Mouse (Mus musculus) adrenal gland, postnatal 25 days (tissue): ENCODE results near the gene Tlcd2. TPM values are rescaled to one million over a fixed set of nuclear protein-coding genes. Genes with fewer than 3 reads are reported as not detected.
A peak's percentile ranks its signal among the peaks of the same experiment; 100 is the strongest.
"Not testable (repeated sequence)": the region's sequence is repeated elsewhere in the genome, so short reads cannot be mapped to it uniquely, and the experiment has no call there.

ENCODE experiments used
- DNase-seq: peaks from one replicate; pipeline ENCODE4 v3.0.0; 2021; ENCODE audit warnings: mixed read lengths
- total RNA-seq: library from RNA; stranded (reverse); gene quantifications from 2 replicates; pipeline ENCODE4 v1.2.3, GENCODE M21; 2021

Gene Tlcd2
- total RNA-seq, 1 experiment from 2014 or later, result 16.2 TPM

DNA sequence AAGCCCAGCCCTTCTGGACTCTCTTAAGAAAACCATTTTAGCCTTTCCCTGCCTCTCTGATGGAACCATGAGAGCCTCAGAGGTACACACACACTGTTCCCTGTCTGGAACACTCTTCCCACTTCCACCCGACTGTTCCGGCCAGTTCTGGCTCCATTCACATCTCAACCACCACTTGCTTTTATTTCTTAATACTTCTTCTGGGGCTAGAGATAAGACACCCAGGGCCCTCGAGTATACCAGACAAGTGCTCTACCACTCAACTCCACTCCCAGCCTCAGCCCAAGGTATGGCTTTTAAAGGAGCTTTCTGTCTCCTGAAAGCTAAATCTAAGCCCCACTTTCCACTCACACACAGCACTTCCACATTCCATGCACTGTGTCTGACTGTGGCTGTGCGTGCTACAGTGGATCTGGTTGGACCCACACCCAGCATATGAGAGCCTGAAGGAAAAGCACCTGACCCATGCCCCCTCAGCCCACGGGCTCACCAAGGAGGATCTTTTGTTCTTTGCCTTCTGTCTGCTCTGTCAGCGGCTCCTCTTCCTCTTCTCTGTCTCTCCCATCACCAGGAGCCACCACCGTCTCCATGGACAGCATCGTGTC lies 11.1 kb upstream of the Tlcd2 start:
- DNase-seq, result no peak

DNA sequence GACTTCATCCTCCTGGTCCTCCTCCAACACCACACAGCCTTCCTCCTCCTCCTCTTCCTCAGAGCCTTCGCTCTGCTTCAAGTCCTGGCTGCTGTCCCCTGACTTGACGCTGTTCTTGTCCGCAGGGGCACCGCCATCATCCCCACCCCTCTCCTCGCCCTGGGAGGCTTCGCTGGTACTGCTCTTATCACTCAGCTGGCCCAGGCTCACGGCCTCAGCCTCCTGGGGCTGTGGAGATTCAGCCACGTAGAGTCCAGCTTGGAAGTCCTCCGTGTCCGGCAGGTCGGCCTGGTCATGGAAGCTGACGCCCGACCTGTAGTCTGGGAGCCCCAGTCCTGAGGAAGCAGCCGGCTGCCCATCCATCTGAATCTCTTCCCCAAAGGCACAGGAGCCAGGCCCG lies 10.6 kb upstream of the Tlcd2 start:
- no peak for DNase-seq

GRCm38 (mm10) chr11:75452081-75452480 lies 9.4 kb upstream of the Tlcd2 start:
- DNase-seq, result no peak

DNA sequence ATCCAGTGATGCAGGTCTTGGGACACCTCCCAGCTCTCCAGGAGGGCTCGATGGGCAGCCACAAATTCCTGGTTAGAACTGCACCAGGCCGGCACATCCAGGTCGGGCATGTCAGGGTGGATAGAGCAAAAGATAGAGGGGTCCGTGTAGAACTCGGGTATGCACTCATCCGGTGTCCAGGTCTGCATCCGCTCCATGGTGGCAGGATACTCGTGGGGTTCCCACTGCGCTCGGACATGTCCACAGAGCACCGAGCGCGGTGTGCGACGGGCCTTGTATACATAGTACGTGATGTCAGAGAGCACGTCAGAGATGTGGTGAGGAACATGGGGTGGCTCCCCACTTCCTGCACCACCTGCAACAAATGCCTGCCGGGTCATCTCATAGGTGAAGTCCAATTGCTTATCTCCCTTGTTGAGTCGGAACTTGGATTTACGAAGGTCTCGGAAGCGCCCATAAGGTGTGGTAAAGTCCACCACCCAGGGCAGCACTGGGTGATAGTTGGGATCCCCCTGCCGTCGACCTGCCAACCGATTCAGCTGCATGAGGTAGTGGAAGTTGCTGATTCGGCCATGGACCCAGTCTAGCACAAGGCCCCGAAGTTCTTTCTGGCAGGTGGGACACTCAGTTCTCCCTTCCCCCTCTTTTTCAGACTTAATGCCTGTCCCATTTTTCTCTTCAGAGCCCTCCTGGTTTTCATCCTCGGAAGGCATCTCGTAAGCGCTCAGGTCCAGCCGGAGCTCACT lies 8.5 kb upstream of the Tlcd2 start:
- DNase-seq, result no peak

DNA sequence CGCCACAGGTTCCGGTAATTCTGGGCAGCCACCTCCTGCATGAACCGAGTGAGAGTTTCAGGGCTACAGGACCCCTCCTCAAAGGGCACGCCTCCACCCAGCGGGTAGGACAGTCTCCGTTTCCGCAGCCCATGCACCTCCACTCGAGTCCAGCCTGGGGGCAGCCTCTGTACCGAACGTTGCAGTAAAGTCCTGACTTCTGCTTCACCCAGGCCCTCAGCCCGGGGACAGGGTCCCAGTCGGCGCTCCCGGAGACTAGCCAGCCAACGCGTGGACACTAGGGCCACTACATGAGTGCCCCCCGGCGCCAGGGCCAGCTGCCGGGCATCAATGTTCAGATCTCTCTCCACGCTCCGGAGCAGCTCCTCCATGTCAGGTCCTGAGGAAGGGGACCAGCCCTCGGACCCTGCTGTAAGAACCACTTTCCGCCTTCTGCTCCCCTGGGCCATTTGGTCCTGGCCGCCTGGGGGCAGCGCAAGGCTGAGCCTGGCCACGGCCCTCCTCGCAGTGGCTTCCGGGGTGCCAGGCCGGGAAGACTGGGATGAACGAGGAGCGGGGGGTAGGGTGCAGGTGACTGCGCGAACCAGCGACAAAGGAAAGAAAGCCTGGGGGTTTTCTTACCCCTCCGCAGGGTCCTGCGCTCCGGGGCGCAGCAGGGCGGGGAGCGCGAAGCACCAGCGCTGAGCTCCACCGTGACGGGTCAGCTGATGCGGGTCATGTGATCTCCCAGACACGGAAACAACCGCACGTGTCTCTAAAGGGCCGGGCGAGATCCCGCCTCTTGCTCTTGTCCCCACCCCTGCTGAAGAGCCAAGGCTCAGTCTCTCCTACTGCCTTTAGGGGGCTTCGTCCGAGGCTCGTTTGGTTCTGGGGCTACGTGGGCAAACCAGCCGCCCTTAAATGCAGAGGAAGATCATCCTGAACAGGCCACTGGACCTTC lies 7.3 kb upstream of the Tlcd2 start, which contains the start of gene Wdr81:
Gene Wdr81, minus strand, starts transcription at position 727 of the 940 bp plus-strand sequence.
- DNase-seq, result peak; percentile 86

- no peak for DNase-seq
Observed at GRCm38 (mm10) chr11:75455041-75455736, 6.3 kb upstream of the Tlcd2 start.

GRCm38 (mm10) chr11:75455971-75456370 lies 5.5 kb upstream of the Tlcd2 start:
- not testable (repeated sequence) for DNase-seq

DNA sequence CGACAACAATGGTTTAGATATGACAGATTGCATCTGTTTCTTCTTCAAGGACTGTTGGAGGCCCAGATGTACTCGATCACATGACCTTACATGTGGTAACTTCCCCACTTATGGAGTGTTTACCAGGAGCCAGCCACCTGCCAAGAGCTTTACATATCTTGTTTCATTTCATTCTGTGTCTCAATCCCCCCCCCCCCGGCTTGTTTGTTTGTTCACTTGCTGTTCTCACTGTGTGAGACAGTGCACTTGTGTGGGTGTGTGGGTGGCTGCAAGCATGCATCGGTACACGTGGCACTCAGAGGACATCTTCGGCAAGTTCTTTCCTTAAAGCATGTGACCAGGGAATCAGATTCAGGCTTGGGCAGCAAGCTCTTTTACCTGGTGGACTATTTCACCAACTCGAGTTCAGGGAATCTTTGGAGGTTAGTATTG lies 5.1 kb upstream of the Tlcd2 start:
- no peak for DNase-seq

- no peak for DNase-seq
Observed at GRCm38 (mm10) chr11:75458169-75458568, 3.3 kb upstream of the Tlcd2 start.

- no peak for DNase-seq
Observed at GRCm38 (mm10) chr11:75458628-75459041, 2.9 kb upstream of the Tlcd2 start.

- no peak for DNase-seq
Observed at GRCm38 (mm10) chr11:75459141-75459711, 2.3 kb upstream of the Tlcd2 start.

DNA sequence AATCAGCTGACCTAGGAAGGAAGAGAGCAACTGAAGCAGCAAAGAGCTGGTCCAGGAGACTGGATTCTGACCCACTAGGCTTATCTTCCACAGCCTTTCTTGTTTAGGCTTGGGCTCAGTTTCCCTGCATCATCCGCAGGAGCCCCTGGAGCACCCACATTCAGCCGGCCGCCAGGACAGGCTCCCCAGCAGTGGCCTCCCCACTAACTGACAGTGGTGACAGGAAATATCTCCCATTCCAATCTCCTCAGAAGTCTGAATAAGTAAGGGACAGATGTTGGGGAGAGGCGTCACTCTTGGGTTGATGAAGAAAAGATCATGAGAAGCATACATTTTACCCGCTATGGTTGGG lies 1.8 kb upstream of the Tlcd2 start:
- DNase-seq, result no peak

- DNase-seq, result peak; percentile 85
Observed at GRCm38 (mm10) chr11:75460103-75460843, 1.2 kb upstream of the Tlcd2 start.

- no peak for DNase-seq
Observed at GRCm38 (mm10) chr11:75461743-75462252, 283 bp downstream of the Tlcd2 start.

DNA sequence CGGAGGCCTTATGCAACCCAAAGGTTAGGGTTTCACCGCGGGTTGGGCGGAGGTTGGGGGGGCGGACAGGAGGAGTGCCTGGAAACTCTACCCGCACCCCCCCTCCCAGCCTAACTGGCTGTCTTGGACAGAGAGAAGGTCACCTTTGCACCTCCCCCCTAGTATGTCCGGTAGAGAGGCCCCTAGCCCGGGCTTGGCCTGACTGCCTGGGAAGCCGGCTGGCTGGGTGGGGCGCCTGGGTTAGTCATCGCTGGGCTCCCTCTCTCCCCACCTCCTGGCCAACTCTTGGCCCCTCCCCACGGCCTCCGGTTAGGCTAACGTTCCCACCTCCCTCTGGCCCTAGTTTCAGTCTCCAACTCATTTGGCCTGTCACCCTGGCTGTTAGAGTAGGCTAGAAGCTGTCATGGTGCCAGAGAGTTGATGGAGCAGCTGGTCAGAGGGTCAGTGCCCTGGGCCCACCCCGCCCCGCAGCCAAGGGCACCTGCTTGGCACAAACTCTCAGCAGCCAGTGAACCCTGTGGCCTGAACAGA lies 803 bp downstream of the Tlcd2 start:
- DNase-seq, result peak; percentile 88

- peak; percentile 97 for DNase-seq
Observed at GRCm38 (mm10) chr11:75462865-75463336, 1.4 kb downstream of the Tlcd2 start.

- no peak for DNase-seq
Observed at GRCm38 (mm10) chr11:75463624-75464023, 2.1 kb downstream of the Tlcd2 start.

GRCm38 (mm10) chr11:75464417-75464816 lies 2.9 kb downstream of the Tlcd2 start:
- DNase-seq, result no peak

DNA sequence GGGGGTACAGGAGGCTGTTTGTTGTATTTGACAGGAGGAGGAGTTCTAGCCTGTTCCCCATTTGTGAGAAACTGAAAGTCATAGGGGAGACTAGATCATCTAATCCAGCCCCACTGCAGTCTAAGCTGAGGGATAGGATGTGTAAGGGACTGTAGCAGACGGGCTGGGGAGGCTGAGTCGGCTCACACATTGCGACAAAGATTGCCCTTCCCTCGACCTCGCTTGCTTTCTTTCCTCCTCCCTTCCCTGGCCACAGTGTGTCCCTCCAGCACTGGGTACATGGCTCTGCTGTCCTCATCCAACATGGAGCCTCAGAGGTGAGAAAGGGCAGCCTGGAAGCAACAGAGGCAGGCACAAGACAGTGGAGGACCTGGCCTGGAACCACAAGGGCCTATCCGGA lies 3.5 kb downstream of the Tlcd2 start:
- DNase-seq, result no peak

DNA sequence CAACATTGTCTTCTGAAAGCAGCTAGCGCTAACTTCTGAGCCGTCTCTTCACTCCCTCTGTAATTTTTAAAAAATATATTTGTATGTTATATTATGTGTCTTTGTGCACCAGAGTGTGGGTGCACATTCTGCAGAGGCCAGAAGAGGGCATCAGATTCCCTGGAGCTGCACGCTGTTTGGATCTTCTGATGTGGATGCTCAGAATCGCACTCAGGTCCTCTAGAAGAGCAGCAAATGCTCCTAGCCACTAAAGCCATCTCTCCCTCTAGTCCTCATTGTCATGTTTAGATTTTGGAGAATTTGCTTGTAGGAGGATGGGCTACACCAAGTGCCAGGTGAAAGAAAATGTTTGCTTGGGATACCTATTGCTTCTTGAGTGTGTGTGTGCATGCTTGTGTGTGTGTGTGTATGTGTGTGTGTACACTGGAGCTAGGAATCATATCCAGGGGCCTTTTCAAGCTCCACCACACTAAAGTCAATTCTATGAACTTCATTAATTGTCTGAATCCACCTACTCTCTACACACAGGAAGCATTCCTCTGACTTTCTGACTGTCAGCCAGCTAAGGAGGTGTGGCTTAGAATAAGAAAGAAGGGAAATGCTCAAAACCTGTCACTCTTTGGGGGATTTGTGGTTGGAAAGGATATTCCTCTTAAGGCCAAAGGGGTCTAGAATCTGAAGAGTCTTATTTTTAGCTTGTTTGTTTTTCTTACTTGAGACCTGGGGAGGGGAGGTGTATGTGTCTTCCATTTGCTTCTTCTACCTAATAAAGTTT lies 5.4 kb downstream of the Tlcd2 start:
- DNase-seq, result no peak
